ENCODE assay signal across 32 mouse cellular contexts in genomic region chr16:44264916-44265315, GRCm38 (mm10).
"Had no signal": no experiment of that assay in that cellular context is flagged by ENCODE, and none has a peak within 500 bp of the region (broad histone marks: within the 10 kb centered on the region; RNA-seq: fewer than 3 reads in every experiment).

No protein-coding gene starts in this region.

- H3K4me1 ChIP-seq: heart, embryonic 10.5 days; heart, embryonic 12.5 days; heart, embryonic 13.5 days; heart, embryonic 15.5 days; hindbrain, embryonic 10.5 days; hindbrain, embryonic 12.5 days; hindbrain, embryonic 13.5 days; hindbrain, embryonic 15.5 days; intestine, embryonic 15.5 days had no signal

- H3K9ac ChIP-seq: heart, embryonic 12.5 days; heart, embryonic 13.5 days; heart, embryonic 15.5 days; hindbrain, embryonic 12.5 days; hindbrain, embryonic 13.5 days; hindbrain, embryonic 14.5 days; hindbrain, embryonic 15.5 days; intestine, embryonic 15.5 days; kidney, embryonic 15.5 days had no signal

- DNase-seq: heart, postnatal 10 days; heart, postnatal 14 days; heart, postnatal 36 days; heart, postnatal 4 days; kidney, adult 11 months; kidney, adult 18-20 months; kidney, postnatal 10 days; kidney, postnatal 25 days; kidney, postnatal 36 days; kidney, postnatal 4 days; layer of hippocampus, adult 9-11 months; layer of hippocampus, postnatal 36 days had no signal

- H3K36me3 ChIP-seq: heart, embryonic 10.5 days; heart, embryonic 12.5 days; heart, embryonic 13.5 days; heart, embryonic 15.5 days; hindbrain, embryonic 10.5 days; hindbrain, embryonic 12.5 days; hindbrain, embryonic 13.5 days; hindbrain, embryonic 15.5 days; intestine, embryonic 15.5 days; kidney, embryonic 15.5 days had no signal

- H3K4me3 ChIP-seq: heart, embryonic 10.5 days; heart, embryonic 12.5 days; heart, embryonic 13.5 days; heart, embryonic 15.5 days; hindbrain, embryonic 10.5 days; hindbrain, embryonic 12.5 days; hindbrain, embryonic 13.5 days; hindbrain, embryonic 15.5 days; intestine, embryonic 15.5 days; kidney, embryonic 15.5 days; layer of hippocampus, adult 2 months; left cerebral cortex, adult 2 months had no signal

- H3K4me2 ChIP-seq: heart, embryonic 11.5 days; heart, embryonic 12.5 days; heart, embryonic 13.5 days; heart, embryonic 15.5 days; hindbrain, embryonic 12.5 days; hindbrain, embryonic 13.5 days; hindbrain, embryonic 14.5 days; hindbrain, embryonic 15.5 days; intestine, embryonic 15.5 days; kidney, embryonic 15.5 days had no signal

- H3K27ac ChIP-seq: heart, embryonic 10.5 days; heart, embryonic 13.5 days; heart, embryonic 15.5 days; hindbrain, embryonic 10.5 days; hindbrain, embryonic 12.5 days; hindbrain, embryonic 13.5 days; hindbrain, embryonic 14.5 days; hindbrain, embryonic 15.5 days; hindbrain, postnatal 0 days; intestine, embryonic 15.5 days; kidney, embryonic 15.5 days; kidney, postnatal 0 days; layer of hippocampus, adult 2 months; left cerebral cortex, adult 2 months had no signal

- ATAC-seq: hindbrain, embryonic 16.5 days; hindbrain, postnatal 0 days; inflammation-experienced regulatory T-cells, adult 6 months; intestine, embryonic 15.5 days; intestine, embryonic 16.5 days; intestine, postnatal 0 days had no signal

- H3K27me3 ChIP-seq: heart, embryonic 12.5 days; heart, embryonic 13.5 days; heart, embryonic 15.5 days; hindbrain, embryonic 12.5 days; hindbrain, embryonic 13.5 days; hindbrain, embryonic 15.5 days; intestine, embryonic 15.5 days; kidney, embryonic 15.5 days had no signal

- H3K9me3 ChIP-seq: heart, embryonic 10.5 days; heart, embryonic 12.5 days; heart, embryonic 13.5 days; heart, embryonic 15.5 days; hindbrain, embryonic 10.5 days; hindbrain, embryonic 12.5 days; hindbrain, embryonic 13.5 days; hindbrain, embryonic 15.5 days; intestine, embryonic 15.5 days; kidney, embryonic 15.5 days had no signal
